Mouse (Mus musculus) urinary bladder, postnatal 14 days (tissue): Measurements from ENCODE around the gene Arhgap15.

Source experiments
- DNase-seq: peaks from one replicate; pipeline ENCODE4 v3.0.0; 2021; ENCODE audit warnings: low spot score

Gene Arhgap15

GRCm38 (mm10) chr2:44029865-44030264, 281.2 kb downstream of the Arhgap15 start:
- DNase-seq, result no peak

- no peak for DNase-seq
These were observed 291.0 kb downstream of the Arhgap15 start for GRCm38 (mm10) chr2:44039522-44040203.

- no peak for DNase-seq
These were observed 295.5 kb downstream of the Arhgap15 start for GRCm38 (mm10) chr2:44044088-44044487.

GRCm38 (mm10) chr2:44044634-44045033, 296.0 kb downstream of the Arhgap15 start:
- no peak for DNase-seq

GRCm38 (mm10) chr2:44045231-44045630, 296.6 kb downstream of the Arhgap15 start:
- DNase-seq, result no peak

GRCm38 (mm10) chr2:44060306-44060705, 311.7 kb downstream of the Arhgap15 start:
- DNase-seq, result no peak

- DNase-seq, result no peak
These were observed 312.1 kb downstream of the Arhgap15 start for GRCm38 (mm10) chr2:44060716-44061115.

- DNase-seq, result no peak
These were observed 316.4 kb downstream of the Arhgap15 start for GRCm38 (mm10) chr2:44065067-44065466.

GRCm38 (mm10) chr2:44068151-44068840, 319.7 kb downstream of the Arhgap15 start:
- peak; percentile 6 for DNase-seq

- no peak for DNase-seq
These were observed 320.3 kb downstream of the Arhgap15 start for GRCm38 (mm10) chr2:44068906-44069305.

- DNase-seq, result no peak
These were observed 327.9 kb downstream of the Arhgap15 start for GRCm38 (mm10) chr2:44076570-44076969.

- DNase-seq, result no peak
These were observed 331.9 kb downstream of the Arhgap15 start for GRCm38 (mm10) chr2:44080530-44080929.

GRCm38 (mm10) chr2:44081241-44081640, 332.6 kb downstream of the Arhgap15 start:
- DNase-seq, result no peak

- DNase-seq, result no peak
These were observed 335.8 kb downstream of the Arhgap15 start for GRCm38 (mm10) chr2:44084471-44084870.

- DNase-seq, result no peak
These were observed 337.9 kb downstream of the Arhgap15 start for GRCm38 (mm10) chr2:44086403-44087056.

- no peak for DNase-seq
These were observed 349.9 kb downstream of the Arhgap15 start for GRCm38 (mm10) chr2:44098552-44098951.

GRCm38 (mm10) chr2:44102351-44102750, 353.7 kb downstream of the Arhgap15 start:
- DNase-seq, result no peak

GRCm38 (mm10) chr2:44103321-44103720, 354.7 kb downstream of the Arhgap15 start:
- no peak for DNase-seq

- peak; percentile 20 for DNase-seq
These were observed 355.1 kb downstream of the Arhgap15 start for GRCm38 (mm10) chr2:44103742-44104141.

GRCm38 (mm10) chr2:44104282-44105197, 355.9 kb downstream of the Arhgap15 start:
- peak; percentile 46 for DNase-seq

- DNase-seq, result peak; percentile 15
These were observed 356.6 kb downstream of the Arhgap15 start for GRCm38 (mm10) chr2:44105198-44105555.

- DNase-seq, result no peak
These were observed 357.7 kb downstream of the Arhgap15 start for GRCm38 (mm10) chr2:44106359-44106758.
